Mouse (Mus musculus) cerebellum, postnatal 14 days (tissue): Measurements from ENCODE around the gene Cacna2d2.

Source experiments
- DNase-seq, 2 experiments: peaks; one replicate each; pipeline ENCODE4 v3.0.0; 2021; ENCODE audit warnings: mixed read lengths in 2 of 2

The Cacna2d2 gene

GRCm38 (mm10) chr9:107463509-107463908 lies 64.1 kb downstream of the Cacna2d2 start:
- peak; percentile 93 to 97 for DNase-seq

GRCm38 (mm10) chr9:107464130-107464529 lies 64.7 kb downstream of the Cacna2d2 start:
- peak; percentile 51 to 62 for DNase-seq

GRCm38 (mm10) chr9:107465657-107466056 lies 66.2 kb downstream of the Cacna2d2 start:
- peak; percentile 39 to 45 for DNase-seq

- no peak for DNase-seq
Measured at GRCm38 (mm10) chr9:107469213-107469795, 69.9 kb downstream of the Cacna2d2 start.

GRCm38 (mm10) chr9:107470427-107470826 lies 71.0 kb downstream of the Cacna2d2 start:
- DNase-seq, result no peak

GRCm38 (mm10) chr9:107474016-107474415 lies 74.6 kb downstream of the Cacna2d2 start:
- DNase-seq, result no peak

GRCm38 (mm10) chr9:107478979-107479378 lies 79.6 kb downstream of the Cacna2d2 start:
- DNase-seq, result peak in 1 of 2 experiments; percentile 81

- peak in 1 of 2 experiments; percentile 39 for DNase-seq
Measured at GRCm38 (mm10) chr9:107479593-107479992, 80.2 kb downstream of the Cacna2d2 start.

GRCm38 (mm10) chr9:107480477-107481069 lies 81.2 kb downstream of the Cacna2d2 start:
- no peak for DNase-seq

- DNase-seq, result no peak
Measured at GRCm38 (mm10) chr9:107481340-107481739, 81.9 kb downstream of the Cacna2d2 start.

GRCm38 (mm10) chr9:107482004-107482403 lies 82.6 kb downstream of the Cacna2d2 start:
- DNase-seq, result peak; percentile 56 to 57

GRCm38 (mm10) chr9:107482770-107483169 lies 83.4 kb downstream of the Cacna2d2 start:
- DNase-seq, result no peak

GRCm38 (mm10) chr9:107483714-107484113 lies 84.3 kb downstream of the Cacna2d2 start:
- DNase-seq, result no peak

GRCm38 (mm10) chr9:107484302-107484701 lies 84.9 kb downstream of the Cacna2d2 start:
- DNase-seq, result peak; percentile 93 to 94

- DNase-seq, result no peak
Measured at GRCm38 (mm10) chr9:107484766-107485165, 85.4 kb downstream of the Cacna2d2 start.

- no peak for DNase-seq
Measured at GRCm38 (mm10) chr9:107486086-107486485, 86.7 kb downstream of the Cacna2d2 start.

- no peak for DNase-seq
Measured at GRCm38 (mm10) chr9:107486507-107487225, 87.3 kb downstream of the Cacna2d2 start.

GRCm38 (mm10) chr9:107490146-107490545 lies 90.7 kb downstream of the Cacna2d2 start:
- no peak for DNase-seq

- DNase-seq, result no peak
Measured at GRCm38 (mm10) chr9:107490625-107491024, 91.2 kb downstream of the Cacna2d2 start.

GRCm38 (mm10) chr9:107493511-107493910 lies 94.1 kb downstream of the Cacna2d2 start:
- no peak for DNase-seq

GRCm38 (mm10) chr9:107494238-107494637 lies 94.8 kb downstream of the Cacna2d2 start:
- DNase-seq, result no peak

- DNase-seq, result no peak
Measured at GRCm38 (mm10) chr9:107496359-107496758, 96.9 kb downstream of the Cacna2d2 start.

GRCm38 (mm10) chr9:107500708-107501286 lies 101.4 kb downstream of the Cacna2d2 start:
- DNase-seq, result no peak
